Mouse (Mus musculus): ENCODE results near the gene Ccdc81. TPM values are rescaled to one million over a fixed set of nuclear protein-coding genes. Genes with fewer than 3 reads are reported as not detected.

Gene Ccdc81
- polyA plus RNA-seq (2014; fragmentation: Illumina TruSeq; extraction: RNeasy Lipid Tissue Mini Kit (QIAGEN cat#74804); ENCODE audit: low read depth, low replicate concordance), result not detected

DNA sequence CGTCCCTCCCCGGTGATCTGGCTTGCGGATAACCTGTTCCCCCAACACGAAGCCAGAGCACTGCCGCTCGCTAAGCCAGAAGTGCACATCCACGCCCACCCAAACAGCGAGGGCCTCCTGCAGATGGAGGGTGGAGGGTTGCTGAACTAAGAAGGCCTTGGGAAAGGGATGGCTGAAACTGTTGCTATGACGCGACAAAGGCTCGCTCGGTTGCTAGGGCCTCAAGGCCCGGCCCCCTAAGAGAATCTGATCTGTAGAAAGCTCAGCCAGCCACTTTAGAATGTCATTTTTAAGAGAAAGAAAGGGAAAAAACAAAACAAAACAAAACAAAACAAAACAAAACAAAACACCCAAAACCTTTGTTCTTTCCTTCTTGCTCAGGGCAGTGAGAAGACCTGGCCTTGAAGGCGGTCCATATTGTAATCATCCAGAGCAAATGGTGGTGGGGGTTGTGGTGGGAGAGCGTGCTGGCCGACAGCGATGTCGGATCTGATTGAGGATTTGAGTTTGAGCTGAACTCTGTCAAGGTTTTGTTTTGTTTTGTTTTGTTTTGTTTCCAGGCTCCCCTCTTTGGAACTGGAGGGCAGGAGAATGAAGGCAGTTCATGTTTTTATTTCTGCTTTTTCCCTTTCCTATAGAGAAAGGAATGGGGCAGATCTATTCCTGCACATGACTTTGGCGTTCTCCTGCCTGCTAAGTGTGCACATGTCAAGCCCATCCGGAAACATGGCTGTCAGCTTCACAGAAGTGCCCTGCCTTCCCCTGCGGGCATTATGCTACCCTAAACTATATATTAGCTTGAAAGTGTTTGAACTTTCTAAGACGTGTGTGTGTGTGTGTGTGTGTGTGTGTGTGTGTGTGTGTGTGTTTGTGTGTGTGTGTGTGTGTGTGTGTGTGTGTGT, at the start of gene Ccdc81:
Gene Ccdc81, minus strand, starts transcription at position 188 of the 902 bp plus-strand sequence.

DNA sequence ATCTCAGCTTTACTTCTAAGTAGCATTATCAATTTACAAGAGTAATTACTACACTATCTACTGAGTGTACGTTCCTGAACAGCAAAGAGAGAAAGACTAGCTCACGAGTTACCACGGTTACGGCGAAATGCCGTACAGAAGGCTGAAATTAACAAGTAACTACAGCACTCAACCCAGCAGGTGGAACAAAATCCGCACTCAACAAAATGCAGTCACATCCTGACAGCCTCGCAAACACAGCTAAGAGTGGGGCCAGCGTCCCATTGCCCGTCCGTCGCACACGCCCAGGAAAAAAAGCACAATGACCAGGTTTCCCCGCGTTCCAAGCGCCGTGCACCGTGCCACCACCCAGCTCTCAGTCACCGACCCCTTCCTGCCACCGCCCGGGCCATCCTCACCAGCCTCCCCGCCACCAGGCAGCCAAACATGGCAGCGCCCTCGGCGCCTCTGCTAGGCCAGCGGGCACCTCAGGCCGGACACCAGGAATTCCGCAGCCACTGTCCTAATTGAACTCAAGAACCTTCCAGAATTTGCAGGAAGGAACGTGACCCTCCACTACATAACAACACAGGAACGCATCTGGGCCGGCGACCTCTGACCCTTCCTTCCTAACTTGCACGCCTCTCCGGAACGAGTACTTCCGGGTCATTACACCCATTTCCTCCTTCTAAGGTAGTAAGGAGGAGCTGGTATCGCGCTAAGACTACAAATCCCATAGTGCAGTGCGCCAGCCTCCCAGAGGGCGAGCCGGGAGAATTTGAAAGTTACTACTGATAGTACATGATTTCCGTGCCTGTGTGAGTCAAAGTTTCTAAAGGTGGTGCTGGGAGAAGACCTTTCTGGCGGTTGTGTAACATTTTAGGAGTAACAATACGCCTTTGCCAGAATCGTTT, 37.4 kb upstream of the Ccdc81 start, which contains the start of gene Hikeshi:
Gene Hikeshi, minus strand, starts transcription at position 634 of the 893 bp plus-strand sequence.

Other genes starting within 250 kb of the Ccdc81 start
- 61.3 TPM for gene Hikeshi, start 37.6 kb upstream of the Ccdc81 start, polyA plus RNA-seq (2014; fragmentation: Illumina TruSeq; extraction: RNeasy Lipid Tissue Mini Kit (QIAGEN cat#74804); ENCODE audit: low read depth, low replicate concordance)
- gene Eed, start 77.4 kb upstream of the Ccdc81 start, polyA plus RNA-seq (2014; fragmentation: Illumina TruSeq; extraction: RNeasy Lipid Tissue Mini Kit (QIAGEN cat#74804); ENCODE audit: low read depth, low replicate concordance), result 29.9 TPM
- gene Picalm, start 226.6 kb upstream of the Ccdc81 start, polyA plus RNA-seq (2014; fragmentation: Illumina TruSeq; extraction: RNeasy Lipid Tissue Mini Kit (QIAGEN cat#74804); ENCODE audit: low read depth, low replicate concordance), result 162 TPM